Mouse (Mus musculus) megakaryocyte, embryonic 14.5 days (primary cell): ENCODE data around the gene Nkrf.

Experiments
- FLI1 ChIP-seq: IDR thresholded peaks from 2 replicates; pipeline ENCODE4 v1.6.1; 2012; ENCODE audit warnings: low read length, inconsistent platforms, mixed read lengths
- GATA1 ChIP-seq: IDR thresholded peaks from 3 replicates; pipeline ENCODE4 v1.6.1; 2012; ENCODE audit warnings: mixed read lengths, low read length, inconsistent platforms, borderline replicate concordance

- TF ChIP-seq GATA1 (no peak), FLI1 (no peak)
Observed at GRCm38 (mm10) chrX:36941106-36941505, 38.4 kb upstream of the Nkrf start.
